Mouse (Mus musculus): ENCODE measurements around the gene Cdk5r2.

The Cdk5r2 gene

DNA sequence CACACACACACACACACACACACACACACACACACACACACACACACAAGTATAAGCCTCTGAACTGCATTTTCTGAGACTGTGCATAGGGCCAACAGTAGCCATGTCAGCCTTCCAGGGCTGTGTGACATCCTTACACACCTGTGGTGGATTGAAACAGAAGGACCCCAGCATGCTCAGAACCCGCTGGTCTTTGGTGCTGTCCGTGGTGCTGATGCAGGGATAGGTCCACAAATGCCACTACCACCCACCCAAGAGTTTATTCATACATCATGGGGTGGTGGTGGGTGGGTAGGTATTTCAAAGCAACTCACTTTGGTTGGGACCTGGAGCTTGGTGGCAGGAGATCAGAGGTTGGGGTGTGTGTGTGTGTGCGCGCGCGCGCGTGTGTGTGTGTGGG is 36.8 kb downstream of the Cdk5r2 start:
- in situ Hi-C loops (cut with MboI, MseI): loop anchor here (5.0 kb wide), 1 partner anchor 39 kb away; the partner anchor contains the start of gene Cdk5r2

DNA sequence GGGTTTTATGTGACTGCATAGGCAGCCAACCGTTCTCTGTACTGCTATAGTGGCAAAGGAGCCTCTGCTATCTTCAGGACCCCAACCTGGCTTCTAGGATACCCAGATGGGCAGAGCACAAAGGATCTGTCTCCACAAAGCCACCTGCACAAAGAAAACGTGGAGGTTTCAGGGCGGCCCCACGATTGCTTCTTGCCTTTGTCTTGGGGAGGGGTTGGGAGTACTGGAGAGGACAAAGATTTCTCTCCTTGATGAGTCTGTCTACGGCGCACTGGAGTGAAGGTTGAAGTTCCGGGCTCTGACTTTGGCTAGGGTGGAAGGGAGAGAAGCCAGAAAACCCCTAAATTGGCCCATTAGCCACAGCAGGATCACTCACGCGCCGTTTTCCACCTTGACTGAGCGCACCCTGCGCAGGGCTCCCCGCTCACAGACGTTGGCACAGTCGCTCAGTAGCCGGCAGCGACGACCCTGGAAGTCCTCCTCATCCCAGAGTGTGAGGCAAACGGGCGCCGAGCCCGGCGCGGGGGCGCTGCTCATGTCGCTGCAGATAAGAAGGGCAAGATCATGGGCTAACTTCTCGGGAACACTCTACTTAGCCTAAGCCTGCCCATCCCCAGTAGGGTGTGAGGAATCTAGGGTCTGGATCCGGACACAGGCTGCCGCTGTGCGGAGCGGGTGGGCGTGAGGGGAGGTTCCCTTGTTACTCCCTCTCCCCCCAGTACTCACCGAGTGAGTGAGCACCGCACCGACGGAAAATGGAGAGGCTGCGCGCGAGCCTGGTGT is 37.8 kb downstream of the Cdk5r2 start:
- in situ Hi-C loops (cut with MboI, MseI): loop anchor here (5.0 kb wide), 1 partner anchor 40 kb away; the partner anchor contains the start of gene Cdk5r2

DNA sequence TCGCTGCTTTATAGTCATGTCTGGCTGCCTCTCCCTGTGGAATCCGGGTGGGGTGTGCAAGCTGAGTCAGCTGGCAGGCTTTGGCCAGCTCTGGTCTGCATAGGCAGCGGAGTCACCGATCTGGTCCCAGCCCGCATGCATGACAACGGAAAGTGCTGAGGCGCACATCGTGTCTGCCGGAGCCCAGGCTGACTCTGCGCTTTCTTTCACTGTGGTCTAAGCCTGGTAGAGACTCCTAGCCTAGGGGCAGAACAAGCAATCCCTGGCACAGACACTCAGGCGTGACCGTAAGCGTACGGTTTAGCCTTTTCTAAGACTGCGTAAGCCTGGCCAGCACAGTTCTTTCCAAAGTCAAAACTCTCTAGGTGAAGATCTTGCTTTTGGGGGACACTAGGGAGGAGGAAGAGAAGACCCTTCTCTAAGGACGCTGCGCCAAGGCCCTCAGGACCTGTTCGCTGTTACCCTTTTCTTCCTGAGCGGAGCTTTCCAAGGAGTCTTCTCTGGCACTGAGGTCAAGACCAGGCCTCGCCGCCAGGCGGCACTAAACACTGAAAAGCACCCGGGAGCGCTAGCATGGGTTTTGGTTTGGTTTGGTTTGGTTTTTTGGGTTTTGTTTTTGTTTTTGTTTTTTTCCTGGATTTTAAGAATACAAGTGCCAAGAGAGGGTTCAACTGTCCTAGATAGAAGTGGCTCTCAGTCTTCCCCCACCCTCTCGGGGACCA is 38.6 kb downstream of the Cdk5r2 start, which contains the start of gene Cryba2:
TSS of gene Cryba2 (minus strand) at position 10 of the 722 bp plus-strand sequence.
- in situ Hi-C loops (cut with MboI, MseI): loop anchor here (5.0 kb wide), 1 partner anchor 41 kb away; the partner anchor contains the start of gene Cdk5r2

DNA sequence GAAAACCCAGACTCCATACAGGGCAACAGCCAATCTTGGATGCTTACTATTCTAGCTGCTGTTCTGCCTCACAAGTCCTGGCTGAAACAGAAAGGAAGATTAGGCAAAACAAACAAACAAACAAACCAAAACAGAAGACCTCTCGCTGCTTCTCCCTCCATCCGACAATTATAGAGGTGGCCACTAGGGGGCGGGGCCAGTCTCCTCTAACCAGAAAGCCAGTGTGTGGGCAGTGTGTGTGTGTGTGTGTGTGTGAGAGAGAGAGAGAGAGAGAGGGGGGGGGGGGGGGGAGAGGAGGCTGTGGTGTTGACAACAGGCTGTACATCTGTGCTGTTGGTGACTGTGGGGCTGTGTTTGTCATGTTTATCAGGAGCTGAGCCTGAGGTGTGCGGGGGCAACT is 40.2 kb downstream of the Cdk5r2 start:
- in situ Hi-C loops (cut with MboI, MseI): loop anchor here (5.0 kb wide), 1 partner anchor 43 kb away; the partner anchor contains the start of gene Cdk5r2

DNA sequence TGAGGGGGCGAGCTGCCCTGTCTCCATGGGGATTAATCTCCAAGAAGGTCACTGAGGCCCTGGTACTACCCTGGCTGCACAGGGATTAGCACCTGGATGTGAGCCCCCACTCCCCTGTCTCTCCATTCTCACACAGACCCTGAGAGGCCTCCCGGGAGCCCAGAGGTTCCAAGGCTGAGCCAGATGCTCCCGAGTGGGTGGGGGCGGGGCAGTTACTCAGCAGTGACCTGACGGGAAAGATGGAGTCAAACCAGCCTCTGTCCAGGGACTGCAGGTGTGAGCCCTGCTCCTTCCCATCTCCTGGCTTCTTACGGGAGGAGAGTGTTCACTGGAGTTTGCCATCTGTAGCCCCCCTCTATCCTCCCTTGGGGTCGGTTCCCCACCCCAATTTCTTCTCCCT is 43.2 kb downstream of the Cdk5r2 start:
- in situ Hi-C loops (cut with MboI, MseI): no loop called here

DNA sequence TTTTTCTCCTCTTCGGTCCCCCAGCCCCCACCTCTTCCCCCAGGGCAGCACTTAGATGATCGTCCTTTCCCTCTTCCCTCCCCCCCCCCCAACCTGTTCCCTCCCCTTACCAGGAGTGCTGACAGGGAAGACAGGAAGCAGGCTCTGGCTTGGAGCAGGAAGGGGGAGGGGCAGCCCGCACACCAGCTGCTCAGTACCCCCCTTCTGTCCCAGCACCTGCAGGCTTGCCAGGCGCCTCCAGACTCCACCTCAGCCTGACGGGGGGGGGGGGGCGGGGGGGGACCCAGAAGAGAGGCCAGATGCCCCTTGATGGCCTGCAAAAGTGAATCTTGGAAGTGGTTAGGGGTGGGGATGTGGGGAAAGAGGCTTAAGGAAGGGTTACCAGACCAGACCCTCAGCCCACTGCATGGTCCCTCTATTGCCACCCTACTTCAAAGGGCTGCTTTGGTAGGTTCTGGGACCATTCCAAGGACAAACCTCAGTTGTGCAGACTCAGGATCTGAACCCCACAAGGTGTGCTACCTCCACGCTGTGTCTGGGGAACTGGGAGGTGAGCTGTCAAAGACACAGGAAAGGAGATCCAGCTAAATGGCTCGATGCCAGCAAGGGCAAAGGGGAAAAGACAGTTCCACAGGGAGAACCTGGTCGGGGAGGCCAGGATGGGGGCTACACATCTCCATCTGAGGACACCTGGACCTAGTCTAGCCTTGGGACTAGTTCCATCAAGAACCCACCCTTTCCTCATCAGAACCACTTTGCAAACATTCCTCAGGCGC is 44.1 kb downstream of the Cdk5r2 start:
- in situ Hi-C loops (cut with MboI, MseI): no loop called here

DNA sequence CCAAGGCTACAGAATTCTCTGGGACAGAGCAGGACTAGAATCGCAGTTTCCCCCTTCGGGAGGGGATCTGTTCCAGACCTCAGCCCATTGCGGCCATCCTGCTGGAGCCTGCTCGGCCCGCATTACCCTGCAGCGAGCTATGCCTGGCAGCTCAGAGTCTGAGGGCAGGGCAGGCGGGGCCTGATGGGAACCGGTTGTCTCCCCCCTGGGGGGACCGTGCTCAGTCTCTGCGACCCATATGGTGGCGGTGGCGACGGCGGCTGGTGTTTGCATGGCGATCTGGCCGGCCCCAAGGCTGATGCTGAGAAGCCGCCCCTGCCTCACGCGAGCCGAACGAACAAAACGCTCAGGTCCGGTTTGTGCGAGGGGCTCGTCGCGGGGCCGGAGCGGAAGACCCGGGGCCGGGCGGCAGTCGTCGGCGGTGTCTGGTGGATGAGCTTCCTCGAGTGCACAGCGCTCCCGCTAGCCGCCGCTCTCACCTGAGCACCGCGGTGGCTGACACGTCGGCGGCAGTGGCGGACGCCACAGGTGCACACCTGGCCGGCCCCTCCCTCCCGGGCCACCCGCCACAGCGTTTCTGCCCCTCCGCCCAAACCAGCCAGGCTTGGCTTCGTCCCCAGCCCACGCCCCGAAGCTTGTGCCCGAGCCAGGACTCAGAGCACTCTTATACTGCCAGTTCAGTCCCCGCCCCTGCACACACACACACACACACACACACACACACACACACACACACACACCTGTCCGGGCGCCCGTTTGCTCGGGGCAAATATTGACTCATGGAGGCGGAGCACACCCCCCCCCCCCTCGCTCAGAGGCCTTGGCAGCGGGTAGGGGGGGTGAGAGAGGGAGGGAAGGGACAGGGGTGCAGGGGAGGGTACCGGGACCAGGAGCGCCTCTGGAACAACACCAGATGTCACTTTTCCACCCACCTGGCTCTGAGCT is 45.9 kb downstream of the Cdk5r2 start:
- in situ Hi-C loops (cut with MboI, MseI): no loop called here

DNA sequence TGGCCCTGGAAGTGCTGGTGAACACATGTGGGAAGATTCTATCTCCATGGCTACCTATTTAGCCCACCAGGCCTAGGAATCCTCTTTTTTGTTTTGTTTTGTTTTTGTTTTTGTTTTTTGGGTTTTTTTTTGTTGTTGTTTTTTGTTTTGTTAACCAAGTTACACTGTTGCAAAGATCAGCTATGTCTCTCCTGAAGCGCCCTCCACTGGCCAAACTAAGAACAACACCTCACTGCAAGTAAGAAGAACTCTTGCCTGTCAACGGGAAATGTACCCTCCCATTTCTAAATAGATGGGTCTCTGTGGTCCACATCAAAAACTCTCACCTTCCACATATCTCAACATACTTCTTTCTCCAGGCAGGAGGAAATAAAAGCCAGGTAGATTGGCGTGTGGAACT is 47.0 kb downstream of the Cdk5r2 start:
- in situ Hi-C loops (cut with MboI, MseI): no loop called here

DNA sequence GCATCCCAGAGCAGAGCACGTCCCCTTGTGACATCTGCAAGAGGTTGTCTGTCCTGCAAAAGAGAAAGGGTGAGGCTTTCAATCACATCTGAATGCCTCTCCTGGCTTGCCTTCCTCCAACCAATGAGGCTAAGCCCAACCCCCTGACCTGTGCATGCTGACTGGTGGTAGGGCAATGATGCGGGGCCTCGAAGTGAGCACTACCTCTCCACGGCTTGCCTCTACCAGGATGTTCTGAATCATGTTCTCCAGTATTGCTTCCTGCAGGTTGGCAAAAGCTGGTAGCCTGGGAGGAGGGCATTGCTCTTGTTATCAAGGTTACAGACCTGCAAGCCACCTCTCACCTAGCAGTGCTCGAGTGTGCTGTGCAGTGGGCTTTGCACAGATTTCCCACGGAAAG is 47.5 kb downstream of the Cdk5r2 start:
- in situ Hi-C loops (cut with MboI, MseI): no loop called here

All from regulatory T cell (primary cell).